Mouse (Mus musculus): Measurements from ENCODE around the gene Plekha6.

Gene Plekha6

DNA sequence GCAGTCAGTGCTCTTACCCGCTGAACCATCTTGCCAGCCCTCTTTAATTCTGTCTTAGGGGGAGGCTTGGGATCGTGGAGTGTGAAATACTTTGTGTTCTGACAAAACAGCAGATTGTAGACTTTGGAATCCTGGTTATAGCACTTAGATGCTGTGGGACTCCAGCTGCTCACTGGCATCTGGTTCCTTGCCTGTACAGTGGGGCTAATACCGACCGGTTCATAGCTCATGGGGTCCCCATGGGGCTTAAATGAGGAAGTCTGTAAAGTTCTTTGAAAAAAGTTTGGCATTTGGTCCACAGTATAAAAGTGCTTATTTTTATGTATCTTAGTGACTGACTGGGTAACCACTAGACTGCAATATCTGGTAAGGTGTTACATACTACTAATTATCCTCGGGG, 28.2 kb upstream of the Plekha6 start:
- in situ Hi-C loops (cut with MboI, MseI): no loop called here

DNA sequence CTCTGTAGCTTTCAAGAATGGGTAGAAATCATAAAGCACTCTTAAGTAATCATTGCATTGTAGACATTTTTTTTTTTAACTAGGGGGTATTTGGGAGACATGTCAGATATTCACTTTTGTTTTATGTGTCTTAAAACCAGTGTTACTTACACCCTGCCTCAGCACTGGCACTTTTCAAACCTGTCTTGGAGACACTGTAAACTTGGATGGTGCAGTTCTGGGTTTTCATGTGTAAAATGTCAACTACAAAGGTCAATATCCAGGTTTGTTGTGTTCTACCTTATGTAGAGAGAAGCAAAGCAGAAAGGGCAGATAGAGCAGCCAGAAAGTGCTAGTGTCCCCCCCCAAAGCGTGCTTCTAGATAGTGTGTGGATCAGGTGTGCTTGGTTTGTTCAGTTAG, 25.6 kb upstream of the Plekha6 start:
- in situ Hi-C loops (cut with MboI, MseI): no loop called here

DNA sequence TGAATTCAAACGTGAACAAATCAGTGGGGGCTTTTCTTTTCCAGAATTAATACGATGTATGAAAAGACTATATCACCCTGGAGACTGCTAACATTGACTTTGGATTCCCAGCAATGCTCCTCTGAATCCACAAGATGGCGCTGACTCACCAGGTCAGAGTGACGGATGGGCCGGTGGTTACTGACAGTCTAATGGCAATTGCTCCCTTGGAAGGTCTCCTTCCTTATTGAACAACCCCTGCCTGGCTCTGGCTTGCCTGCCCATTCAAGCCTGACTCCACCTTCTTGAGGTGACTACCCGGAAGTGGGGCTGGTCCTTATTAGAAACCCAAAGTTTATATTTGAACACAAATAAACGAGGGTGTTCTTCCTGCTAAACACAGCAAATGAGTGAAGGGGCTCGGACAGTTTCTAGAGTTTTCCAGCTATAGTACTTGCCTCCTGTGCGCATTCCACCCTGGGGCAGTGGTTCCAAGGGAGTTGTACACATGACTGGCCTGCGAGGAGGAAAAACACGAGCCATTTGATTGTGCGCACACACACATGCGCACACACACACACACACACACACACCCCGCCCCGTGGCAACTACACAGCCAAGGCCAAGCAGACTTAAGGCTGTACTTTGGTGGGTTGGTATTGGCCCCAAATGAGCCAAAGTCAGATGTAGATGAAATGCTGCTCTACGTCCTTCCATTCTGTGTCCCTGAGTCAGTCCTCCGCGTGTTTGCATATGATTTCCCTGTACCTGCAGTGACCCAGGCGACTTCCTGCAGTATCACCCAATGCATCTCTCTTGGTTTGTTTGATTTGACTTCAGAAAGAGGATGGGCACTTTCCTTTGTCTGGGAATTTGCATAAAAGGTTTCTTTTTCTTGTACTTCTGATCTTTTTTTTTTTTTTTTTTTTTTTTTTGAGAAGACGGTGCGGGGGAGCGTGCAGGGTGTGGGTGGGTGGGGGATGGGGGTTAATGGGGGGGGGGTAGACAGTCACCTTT, 17.7 kb upstream of the Plekha6 start:
- in situ Hi-C loops (cut with MboI, MseI): no loop called here

DNA sequence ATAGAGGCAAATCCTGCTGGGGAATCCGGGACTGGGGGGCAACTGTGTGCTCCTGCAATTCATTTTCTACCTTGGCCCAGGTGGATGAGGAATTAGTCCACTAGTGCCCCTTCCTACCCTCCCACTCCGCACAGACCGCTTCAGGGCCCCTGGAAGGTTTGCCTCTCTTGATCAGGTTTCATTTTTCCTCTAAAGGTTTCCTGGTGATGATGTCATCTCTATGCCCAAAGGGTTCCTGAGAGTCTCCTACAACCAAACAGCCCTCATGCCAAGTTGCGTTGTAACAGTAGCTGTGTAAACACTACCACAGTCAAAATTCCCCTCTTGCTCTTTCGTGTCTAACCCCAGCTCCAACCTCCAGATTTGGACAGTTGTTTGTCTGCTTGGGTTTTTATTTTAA, 16.7 kb upstream of the Plekha6 start:
- in situ Hi-C loops (cut with MboI, MseI): no loop called here

DNA sequence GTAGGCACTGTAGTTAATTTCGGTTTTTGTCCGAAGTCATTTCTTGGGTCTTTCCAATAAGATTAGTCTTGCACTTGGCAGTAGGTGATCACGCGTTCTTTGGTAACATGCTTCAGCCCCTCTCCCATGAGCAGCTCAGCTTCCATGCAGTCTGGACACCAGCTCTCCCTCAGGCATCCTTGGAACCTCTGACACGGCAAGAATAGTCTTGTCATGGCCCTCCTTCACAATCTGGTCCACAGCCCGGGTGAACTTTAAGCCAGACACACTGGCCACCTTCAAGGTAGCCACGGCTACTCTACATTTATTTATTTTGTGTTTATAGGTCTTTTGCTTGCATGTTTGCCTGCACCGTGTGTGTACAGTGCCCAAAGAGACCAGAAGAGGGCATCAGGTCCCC, 15.9 kb upstream of the Plekha6 start:
- in situ Hi-C loops (cut with MboI, MseI): no loop called here

DNA sequence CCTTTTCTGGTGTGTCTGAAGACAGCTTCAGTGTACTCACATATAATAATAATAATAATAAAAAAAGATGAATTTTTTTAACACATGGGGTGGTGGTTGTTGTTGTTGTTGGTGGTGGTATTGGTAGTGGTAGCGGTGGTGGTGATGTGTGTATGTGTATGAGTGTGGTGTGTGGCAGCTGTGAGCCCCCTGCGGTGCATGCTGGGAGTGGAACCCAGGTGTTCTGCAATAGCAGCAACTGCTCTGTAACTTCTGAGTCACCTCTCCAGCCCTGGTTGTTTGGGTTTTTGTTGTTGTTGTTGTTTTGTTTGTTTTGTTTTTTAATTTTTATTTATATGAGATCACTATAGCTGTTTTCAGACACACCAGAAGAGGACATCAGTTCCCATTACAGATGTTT, 13.5 kb upstream of the Plekha6 start:
- in situ Hi-C loops (cut with MboI, MseI): no loop called here

DNA sequence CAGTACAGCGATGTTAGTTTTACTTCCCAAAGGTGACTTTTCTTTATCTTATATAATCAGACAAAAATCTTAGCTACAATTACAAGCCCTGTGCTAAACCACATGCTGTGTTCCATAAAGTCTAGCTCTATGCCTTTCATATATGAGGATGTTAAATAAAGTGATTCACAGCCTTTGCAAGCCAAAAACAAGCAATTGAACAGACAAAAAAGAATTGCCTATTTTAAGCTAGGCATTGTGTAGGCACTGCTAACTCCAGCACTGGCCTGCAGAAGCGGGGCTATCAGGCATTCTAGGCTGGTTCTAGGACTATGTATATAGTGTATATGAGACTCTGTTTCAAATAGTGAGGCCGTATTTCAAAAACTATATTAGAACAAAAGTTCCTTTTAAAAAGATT, 11.8 kb upstream of the Plekha6 start:
- in situ Hi-C loops (cut with MboI, MseI): no loop called here

DNA sequence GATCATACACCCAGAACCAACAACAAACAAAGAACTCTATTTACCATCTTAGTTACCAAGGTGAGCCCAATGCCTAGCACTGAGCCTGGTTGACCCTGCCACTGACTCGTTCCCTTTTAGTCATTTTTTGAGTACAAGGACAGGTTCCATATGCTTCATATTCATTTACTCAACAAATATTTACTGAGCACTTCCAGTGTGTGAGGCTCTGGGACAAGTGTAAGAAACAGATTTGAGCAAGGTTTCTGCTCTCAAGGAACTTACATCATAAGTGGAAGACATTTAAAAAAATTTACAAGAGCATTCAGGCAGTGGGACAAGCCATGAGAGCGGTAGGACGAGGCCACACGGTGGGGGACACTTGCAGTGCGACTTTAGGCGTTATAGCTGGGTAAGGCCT, 8.7 kb upstream of the Plekha6 start:
- in situ Hi-C loops (cut with MboI, MseI): no loop called here

DNA sequence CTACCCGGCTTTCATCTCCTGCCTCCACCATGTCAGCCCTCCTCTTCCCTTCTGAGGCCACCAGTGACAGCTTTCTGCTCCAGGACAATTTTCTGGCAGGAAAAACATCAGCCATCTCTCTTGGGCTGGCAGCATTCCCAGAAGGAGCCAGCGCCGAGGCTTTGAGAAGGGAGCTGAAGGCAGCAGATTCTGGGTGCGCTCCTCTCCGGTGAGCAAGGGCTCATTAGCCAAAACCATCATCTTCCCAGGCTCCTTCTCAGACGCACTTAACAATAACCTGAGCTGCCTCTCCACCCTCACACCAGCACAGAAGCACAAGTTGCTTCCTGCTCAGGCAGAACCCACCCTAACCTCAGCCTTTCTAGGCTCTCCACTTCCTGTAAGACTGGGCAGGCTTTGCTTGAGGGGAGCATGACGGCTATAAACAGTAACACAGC, 4.9 kb upstream of the Plekha6 start:
- in situ Hi-C loops (cut with MboI, MseI): no loop called here

DNA sequence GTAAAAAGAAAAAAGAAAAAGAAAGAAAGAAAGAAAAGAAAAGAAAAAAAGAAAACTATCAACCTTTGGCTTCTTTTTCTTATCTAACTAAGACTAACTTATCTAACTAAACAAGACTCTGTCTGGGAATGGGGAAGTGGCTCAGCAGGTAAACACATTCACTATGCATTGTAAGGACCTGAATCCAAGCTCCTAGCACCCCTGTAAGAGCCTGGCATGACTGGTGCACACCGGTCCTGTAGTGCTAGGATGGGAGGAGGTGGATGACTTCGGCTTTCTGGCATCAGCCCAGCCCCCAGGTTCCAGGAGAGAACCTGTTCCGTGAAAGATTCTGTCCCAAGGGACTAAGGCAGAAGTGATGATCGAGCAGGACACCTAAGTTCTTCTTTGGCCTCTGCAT, 2.5 kb upstream of the Plekha6 start:
- in situ Hi-C loops (cut with MboI, MseI): no loop called here

DNA sequence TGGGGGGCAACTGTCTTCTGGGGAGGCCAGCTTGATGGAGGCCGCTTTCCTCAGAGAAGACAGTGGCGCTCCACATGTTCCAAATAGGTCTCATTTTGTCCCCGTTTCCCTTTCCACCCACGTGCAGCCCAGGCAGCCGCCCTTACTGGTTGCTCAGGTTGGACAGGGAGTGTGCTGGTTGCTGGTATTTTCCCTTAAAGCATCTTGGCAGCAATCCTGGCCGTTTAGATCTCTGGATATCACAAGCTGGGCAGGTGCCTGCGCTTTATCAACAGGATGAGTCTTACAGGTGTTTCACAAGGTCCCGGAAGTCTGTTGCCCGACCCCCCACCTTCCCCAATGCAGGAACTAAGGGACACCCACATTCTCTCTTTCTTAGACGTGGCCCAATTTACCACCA, 2.0 kb upstream of the Plekha6 start:
- in situ Hi-C loops (cut with MboI, MseI): no loop called here

DNA sequence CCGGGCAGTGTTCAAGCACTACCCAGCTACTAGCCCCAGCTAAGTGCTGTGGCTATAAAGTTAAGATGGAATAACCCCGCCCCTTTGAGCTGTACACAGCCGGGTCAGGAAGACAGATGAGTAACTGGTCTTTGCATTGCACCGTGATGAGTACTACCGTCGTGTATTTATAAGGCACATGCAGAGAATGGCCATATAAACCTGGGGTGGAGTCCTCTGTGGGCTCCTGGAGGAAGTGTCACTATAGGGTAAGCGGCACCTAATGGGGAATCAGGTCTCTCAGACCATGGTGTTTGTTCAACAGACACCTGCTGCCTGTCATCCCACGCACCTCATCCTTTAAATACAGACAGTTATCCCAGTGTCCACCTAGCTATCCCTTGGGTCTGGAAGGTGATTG, 1.0 kb upstream of the Plekha6 start:
- in situ Hi-C loops (cut with MboI, MseI): no loop called here

DNA sequence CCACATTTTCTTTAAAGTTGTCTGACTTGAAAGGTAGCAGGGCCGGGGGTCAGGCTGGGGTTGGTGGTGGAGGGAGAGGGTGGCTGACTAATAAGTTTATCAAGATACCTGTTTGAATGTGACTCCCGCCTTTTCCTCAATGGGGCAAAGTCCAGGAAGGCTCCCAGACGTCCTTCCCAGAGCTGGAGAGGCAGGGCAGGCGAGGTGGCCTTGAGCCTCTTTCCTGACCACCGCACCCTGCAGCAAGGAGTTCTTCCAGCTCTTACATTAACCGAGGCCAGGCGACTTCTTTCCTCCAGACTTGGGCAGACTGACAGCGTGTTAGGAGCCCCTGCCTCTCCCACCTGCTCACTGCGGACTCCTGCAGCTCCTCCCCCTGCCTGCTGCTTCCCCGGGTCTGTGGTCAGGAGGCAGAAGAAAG, 591 bp downstream of the Plekha6 start:
- in situ Hi-C loops (cut with MboI, MseI): loop anchor here (5.0 kb wide), 1 partner anchor 138 kb away; no protein-coding TSS in a partner anchor

DNA sequence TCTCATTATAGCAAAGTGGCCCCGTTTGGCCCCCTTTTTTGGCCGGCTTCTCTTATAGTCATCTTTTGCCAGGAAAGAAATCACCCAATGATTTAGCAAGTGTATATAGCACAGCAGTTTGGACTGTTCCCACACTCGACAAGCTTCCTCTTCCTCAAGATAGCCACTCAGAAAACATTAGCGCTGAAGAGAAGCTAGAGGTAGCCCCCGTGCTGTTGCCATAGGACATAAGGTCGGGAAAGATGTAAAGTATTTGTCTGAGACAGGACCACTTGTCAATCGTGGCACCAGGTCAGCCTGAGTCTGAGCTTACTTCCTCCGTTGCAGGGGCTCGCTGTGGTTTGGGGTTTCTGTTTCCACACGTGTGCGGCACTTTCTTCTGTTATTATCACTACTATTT, 1.1 kb downstream of the Plekha6 start:
- in situ Hi-C loops (cut with MboI, MseI): loop anchor here (5.0 kb wide), 1 partner anchor 137 kb away; no protein-coding TSS in a partner anchor

DNA sequence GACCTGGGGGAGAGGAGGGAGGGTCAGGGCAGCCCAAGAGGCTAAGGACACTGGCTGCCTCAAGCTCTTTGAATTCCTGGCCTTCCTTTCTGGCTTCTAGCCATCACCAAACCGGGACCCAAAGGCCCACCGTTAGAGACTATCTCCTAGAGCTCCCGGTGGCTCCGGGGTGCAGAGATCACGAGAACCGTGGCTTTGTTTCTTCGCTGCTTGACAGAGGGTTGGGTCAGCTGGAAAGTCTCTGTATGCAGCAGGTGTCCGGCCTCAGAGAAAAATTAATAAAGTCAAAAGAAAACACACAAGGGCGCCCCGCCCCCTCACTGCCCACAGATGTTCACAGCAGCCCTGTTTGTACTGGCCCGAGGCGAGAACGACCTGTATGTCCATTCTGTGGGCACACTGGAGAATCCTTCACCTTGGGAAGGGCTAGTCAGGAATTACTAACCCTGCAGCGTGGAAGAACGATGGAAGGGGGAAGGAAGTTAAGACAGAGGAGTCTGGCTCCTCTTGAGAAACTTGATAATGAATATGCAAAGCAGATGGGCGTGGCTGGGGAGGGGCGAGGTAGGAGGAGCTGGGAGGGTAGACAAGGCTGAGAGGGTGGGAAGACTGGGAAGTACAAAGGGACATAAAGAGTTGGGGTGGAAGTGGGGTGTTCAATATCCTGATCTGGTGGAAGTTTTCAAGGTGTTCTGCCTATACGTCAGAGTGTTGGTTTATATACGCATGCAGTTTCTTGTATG, 4.5 kb downstream of the Plekha6 start:
- in situ Hi-C loops (cut with MboI, MseI): loop anchor here (5.0 kb wide), 1 partner anchor 134 kb away; no protein-coding TSS in a partner anchor

DNA sequence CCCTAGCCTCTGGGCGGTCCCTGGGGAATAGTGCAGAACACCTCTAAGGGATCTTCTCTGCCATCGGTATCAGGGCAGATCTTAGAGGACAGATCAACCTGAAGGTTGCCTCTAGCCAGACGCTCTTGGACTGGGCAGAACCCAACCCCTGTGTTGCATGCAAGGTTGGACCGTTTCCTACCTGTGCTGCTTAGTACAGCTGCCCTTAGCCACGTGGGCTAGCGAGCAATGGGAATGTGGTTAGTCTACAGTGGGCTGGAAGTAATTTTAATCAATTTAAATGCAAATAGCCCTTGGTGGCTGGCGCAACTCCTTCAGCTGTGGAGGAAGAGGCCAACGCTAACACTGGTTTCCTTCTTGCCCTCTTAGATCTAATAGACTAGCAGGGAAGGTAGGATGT, 6.2 kb downstream of the Plekha6 start:
- in situ Hi-C loops (cut with MboI, MseI): no loop called here

DNA sequence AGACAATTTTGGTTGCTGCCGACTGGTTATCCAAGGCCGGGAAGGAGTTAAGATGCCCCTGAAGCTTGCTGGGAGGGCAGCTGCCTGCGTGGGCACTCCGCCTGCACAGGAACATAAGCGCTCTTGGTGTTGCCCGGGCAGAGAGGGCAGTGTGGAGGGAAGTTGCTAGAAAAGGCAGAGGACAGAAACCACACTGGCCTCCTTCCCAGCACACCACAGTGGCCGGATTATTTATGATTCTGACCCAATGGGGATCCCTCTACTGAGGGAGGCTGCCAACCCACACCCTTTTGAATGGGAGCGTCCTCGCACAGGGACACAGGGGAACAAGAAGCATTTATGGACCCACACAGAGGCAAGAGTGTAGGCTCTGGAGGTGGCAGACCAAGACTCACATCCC, 7.3 kb downstream of the Plekha6 start:
- in situ Hi-C loops (cut with MboI, MseI): no loop called here

DNA sequence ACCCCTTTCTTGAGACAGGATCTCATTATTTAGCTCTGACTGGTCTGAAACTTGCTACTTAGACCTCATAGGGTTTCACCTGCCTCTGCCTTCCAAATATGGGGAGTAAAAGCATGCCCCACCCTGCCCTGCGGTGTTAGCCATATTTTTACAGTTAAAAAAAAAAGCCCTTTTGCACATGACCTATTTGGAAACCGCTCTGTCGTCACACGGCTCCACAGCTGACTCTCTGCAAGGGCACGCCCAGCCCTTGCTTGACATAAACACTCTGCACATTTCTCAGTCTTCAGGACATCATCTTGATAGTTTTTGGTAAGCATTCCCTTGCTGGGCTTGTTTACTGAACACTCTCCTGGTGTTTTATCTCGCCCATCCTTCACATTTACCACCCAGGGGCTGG, 11.1 kb downstream of the Plekha6 start:
- in situ Hi-C loops (cut with MboI, MseI): no loop called here

DNA sequence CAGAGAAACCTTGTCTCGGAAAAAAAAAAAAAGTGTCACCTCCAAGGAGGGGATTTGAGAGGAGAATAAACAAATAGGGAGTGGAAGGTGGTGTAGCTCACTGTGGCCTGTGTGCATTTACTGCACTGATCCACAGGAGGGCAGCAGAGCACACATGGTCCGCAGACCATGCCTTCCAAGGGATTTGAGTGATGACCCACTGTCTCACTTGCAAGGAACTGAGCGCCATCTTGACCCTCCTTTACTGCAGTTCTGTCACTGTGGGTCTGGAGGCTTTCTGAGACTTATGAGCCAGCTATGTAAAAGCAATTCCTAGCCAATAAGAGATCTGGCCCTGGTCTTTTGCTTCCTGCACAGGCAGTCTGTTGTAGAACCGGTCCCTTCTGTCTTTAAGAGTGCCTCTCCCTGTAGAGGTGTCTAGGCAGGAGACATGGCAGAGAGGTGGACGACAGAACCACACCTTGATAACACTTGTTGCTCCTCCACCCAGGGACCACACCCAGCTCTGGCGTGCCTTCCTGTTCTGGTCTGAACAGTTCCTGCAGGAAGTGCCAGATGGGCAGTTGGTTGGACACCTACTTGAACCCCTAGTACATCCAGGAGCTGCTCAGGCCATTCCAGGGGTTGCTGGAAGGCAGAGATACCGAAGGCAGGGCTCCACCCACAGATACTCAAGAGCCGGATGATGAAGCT, 13.6 kb downstream of the Plekha6 start:
- in situ Hi-C loops (cut with MboI, MseI): no loop called here

DNA sequence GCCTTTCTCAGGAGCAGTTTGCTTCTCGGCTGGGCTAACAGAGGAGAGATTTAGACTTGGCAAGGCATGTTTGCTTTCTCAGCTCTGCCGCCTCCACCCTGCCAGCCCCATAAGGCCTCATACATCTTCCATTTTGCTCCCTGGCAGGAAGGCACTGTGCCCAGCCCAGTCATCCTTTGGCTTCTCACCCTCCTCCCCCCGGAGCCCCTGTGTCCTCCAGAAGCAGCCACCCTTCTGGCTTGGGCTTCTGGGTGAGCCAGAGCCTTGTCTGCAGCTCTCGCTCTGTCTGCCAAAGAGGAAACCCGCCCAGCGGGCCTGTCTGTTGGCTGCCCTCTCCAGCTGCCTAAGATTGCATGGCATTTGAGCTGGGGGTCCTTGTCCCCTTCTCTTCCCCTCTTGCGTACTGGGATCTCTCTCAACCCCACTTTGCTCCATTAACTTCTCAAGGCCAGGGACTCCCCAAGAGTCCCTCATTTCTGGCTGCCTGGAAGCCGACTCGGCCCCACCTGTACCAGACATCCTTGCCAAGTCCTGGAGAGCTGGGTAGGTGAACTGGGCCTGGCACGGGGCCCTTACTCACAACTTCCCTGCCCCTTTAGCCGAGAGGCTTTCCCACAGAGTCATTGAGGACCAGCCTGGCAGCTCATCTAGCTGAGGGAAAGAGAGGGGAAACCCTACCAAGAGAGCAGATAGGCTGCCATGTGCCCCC, 14.9 kb downstream of the Plekha6 start:
- in situ Hi-C loops (cut with MboI, MseI): no loop called here

Measured in T-helper 1 cell (primary cell).